Mouse (Mus musculus): ENCODE data around the gene Rrp12.
"Not testable (repeated sequence)": the region's sequence is repeated elsewhere in the genome, so short reads cannot be mapped to it uniquely, and the experiment has no call there.

Gene Rrp12

GRCm38 (mm10) chr19:41895460-41896318, at the start of gene Rrp12:
Rrp12 (minus strand) TSS chr19:41896173.
- DNase-seq (ENCODE audit: low spot score) = peak; percentile 90

GRCm38 (mm10) chr19:41943841-41944240, 47.9 kb upstream of the Rrp12 start:
- no peak for DNase-seq (ENCODE audit: low spot score)

GRCm38 (mm10) chr19:41938539-41938938, 42.6 kb upstream of the Rrp12 start:
- no peak for DNase-seq (ENCODE audit: low spot score)

- no peak for DNase-seq (ENCODE audit: low spot score)
Observed at GRCm38 (mm10) chr19:41935921-41936320, 39.9 kb upstream of the Rrp12 start.

GRCm38 (mm10) chr19:41934124-41934523, 38.2 kb upstream of the Rrp12 start:
- DNase-seq (ENCODE audit: low spot score) = peak; percentile 44

DNA sequence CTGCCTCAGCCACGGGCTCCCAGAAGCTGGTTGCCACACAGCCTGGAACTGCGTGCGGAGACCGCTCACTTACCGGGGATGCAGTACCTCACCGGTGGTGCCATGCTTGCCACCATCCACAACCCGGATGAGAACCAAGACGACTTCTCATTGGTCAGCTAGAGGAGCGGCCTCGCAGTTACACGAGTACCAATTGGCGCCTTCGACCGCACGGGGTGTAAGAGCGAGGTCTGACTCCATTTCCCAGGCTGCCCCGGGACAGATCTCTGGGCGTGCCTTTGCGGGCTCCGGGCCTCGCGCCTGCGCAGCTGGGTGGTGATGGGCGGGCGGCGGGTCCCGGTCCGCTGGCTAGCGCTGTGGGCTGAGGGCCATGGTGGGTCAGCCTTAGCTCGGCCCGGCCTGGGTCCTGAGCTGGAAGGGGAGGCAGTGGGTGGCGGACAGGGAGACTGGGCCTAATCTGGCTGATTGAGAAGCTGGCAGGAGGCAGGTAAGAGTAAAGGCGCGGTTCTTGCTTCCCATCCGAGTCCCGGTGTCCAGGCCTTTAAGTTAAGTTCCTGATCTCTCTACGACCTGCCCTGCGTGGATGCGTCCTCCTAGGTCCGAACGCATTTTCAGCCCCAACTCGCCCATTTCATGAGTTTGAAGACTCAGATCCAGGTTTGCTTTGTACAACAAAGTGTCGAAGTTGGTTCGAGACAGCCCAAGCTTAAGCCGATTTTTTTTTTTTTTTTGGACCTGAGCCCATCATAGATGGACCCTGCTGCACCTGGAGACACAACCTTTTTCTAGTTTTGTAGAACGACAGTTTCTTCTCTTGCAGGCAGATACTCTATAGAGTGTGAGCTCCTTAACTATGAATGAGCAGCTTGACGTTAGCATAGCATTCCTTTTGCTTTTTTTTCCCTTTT, 37.5 kb upstream of the Rrp12 start, which contains the start of the genes Exosc1 and Zdhhc16:
TSS of gene Exosc1 (minus strand) at position 245 of the 908 bp plus-strand sequence.
TSS of gene Zdhhc16 (plus strand) at position 302 of the 908 bp plus-strand sequence.
- peak; percentile 98 for DNase-seq (ENCODE audit: low spot score)

GRCm38 (mm10) chr19:41932686-41933085, 36.7 kb upstream of the Rrp12 start:
- DNase-seq (ENCODE audit: low spot score) = peak; percentile 36

DNA sequence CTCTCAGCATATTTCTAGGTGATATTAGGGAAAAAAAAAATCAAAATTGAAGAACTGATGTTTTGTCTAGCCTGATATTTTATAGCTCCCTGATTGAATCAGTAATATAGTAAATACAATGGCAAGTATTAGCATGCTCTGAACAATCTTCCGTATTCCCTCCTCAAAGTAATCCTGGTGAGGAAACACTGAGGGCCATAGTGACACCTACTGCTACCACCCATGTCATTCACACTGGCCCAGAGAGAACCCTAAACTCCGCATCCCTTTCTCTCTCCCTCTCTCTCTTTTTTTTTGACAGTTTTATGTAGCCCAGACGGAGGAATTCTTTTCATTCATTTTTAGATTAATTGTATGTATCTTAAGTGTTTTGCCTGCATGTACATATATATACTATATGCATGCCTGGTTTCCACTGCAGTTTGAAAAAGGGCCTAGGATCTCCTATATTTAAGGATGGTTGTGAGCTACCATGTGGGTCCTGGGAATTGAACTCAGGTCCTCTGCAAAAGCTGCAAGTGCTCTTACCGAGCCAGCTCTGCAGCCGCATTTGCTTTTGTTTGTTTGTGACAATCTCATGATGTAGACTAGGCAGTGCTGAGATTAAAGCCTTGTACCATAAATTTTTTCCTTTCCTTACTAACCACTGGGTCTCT, 24.6 kb upstream of the Rrp12 start:
- DNase-seq (ENCODE audit: low spot score) = no peak

DNA sequence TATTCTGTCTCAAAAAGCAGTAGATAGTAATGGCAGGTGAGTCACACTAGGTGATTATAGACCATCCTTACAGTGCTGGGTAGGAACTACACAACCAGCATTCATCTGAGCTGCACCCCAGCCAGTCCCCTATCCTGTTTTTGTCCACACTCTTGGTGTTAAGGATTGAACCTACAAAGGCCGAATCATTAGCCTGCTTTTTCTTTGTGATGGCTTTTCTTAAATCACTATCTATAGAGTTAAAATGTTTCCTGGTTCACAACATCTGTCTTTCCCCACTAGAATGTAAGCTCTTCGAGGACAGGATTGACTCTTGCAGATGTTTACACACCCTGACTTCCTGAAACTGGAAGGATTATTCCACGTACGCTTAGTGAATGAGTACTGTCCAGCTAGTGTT, 23.5 kb upstream of the Rrp12 start:
- no peak for DNase-seq (ENCODE audit: low spot score)

DNA sequence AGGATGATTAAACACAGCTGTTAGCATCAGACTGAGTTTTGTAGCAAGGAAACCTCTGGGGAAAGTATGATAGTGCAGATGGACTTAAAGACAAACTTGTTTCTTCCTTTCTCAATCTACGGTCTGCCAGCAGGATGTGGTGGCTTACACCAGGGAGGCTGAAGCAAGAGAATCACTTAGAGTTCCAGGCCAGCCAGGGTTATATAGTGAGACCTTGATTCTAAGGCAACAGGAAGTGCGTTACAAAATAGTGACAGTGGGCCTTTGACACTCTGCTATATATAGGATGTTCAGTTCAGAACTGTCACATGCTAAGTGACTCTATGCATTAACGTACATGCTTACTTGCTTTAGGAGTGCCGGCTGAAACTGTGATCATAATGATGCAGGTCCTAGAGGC, 20.9 kb upstream of the Rrp12 start:
- no peak for DNase-seq (ENCODE audit: low spot score)

GRCm38 (mm10) chr19:41915294-41915693, 19.3 kb upstream of the Rrp12 start:
- no peak for DNase-seq (ENCODE audit: low spot score)

DNA sequence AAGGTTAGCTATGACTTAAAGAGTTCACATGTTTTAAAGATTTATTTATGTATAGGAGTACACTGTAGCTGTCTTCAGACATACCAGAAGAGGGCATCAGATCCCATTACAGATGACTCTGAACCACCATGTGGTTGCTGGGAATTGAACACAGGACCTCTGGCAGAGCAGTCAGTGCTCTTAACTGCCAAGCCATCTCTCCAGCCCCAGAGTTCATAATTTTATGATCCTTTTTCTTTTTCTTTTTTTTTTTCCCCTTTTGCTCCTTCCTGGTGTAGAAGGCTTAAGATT, 18.6 kb upstream of the Rrp12 start:
- DNase-seq (ENCODE audit: low spot score) = not testable (repeated sequence)

GRCm38 (mm10) chr19:41913774-41914591, 18.0 kb upstream of the Rrp12 start:
- DNase-seq (ENCODE audit: low spot score) = no peak

DNA sequence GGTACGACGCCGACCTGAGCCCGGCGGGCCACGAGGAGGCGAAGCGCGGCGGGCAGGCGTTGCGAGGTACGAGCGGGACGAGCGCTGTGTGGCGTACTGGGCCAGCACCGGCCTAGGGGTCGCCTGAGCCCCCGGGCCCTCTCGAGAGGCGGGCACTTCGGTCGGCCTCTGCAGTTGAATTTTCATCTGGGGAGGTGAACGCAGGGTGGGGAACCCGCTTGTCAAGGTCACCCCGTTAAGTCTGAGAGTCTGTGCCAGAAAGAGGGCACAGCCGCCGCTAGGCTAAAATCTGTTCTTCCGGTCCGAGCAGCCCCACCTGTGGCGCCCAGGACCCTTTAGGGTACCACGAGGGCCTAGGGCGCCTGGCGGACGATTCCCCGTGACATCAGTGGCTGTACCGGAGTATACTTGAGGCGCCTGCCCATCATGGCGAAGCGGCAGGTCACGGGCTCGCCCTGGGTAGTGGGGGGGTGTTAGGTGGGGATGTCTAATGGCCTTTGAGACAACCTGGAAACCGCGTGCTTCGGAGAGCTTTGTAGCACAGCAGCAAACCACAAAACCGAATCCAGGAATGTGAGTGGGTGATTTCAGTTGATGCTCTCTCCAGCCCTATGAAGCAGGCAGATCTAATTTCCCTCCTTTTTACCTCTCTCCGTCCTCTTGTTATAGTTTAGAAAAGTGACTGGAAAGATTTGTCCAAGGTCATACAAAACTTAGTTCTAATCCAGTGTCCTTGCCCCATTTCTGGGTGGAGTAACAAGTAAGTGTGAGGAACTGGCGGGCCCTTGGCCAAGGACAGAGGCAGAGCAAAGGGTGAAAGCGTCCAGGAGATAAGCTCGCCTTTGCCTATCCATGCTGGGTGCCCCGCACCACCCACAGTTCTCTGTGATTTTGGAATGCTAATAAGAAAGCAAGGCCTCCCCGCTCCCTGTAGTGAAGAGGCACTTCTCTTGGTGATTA, 16.4 kb upstream of the Rrp12 start:
- no peak for DNase-seq (ENCODE audit: low spot score)

GRCm38 (mm10) chr19:41911178-41912073, 15.5 kb upstream of the Rrp12 start, which contains the start of gene Pgam1:
Pgam1 (plus strand) TSS chr19:41911923.
- DNase-seq (ENCODE audit: low spot score) = peak; percentile 99

GRCm38 (mm10) chr19:41910396-41910795, 14.4 kb upstream of the Rrp12 start:
- DNase-seq (ENCODE audit: low spot score) = no peak

DNA sequence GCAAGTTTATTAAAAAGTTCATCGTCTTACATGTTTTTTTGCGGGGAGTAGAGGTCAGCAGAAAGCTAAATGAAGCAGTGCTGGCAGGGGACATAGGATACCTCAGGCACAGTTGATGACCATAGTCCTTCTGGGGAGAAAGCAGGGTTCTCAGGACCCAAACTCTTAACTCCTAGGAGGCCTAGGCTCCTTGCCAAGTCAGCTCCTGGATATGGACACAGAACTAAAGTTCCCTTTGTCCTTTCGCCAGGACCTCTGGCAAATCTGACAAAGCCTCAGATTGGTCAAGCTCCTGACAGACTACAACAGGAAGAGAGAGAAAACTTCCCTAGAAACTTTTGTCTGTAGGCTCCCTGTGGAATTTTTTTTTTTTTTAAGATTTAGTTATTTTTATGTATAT, 12.8 kb upstream of the Rrp12 start:
- no peak for DNase-seq (ENCODE audit: low spot score)

GRCm38 (mm10) chr19:41907079-41907760, 11.2 kb upstream of the Rrp12 start:
- DNase-seq (ENCODE audit: low spot score) = no peak

Measured in c-Kit-positive CD71-positive TER-119-positive erythroid progenitor cells, embryonic 14.5 days (primary cell).